Mouse (Mus musculus): Measurements from ENCODE around the gene Cct2. TPM values are rescaled to one million over a fixed set of nuclear protein-coding genes. Genes with fewer than 3 reads are reported as not detected.

Cct2 gene
- total and polyA plus RNA-seq, 3 experiments, result 21.5 to 230 (median 217) TPM

Other genes with a start within 250 kb of the Cct2 start
- under 1 TPM in 1 of 2 experiments, not detected in 1; 0.21 TPM for gene Myrfl, start 166.9 kb downstream of the Cct2 start, total RNA-seq (2021)
- gene Myrfl, start 166.9 kb downstream of the Cct2 start, polyA plus RNA-seq (2012; rRNA removed), result 0.12 TPM in 1 of 2 replicates, not detected in the other
- gene Rab3ip, start 113.0 kb downstream of the Cct2 start, total RNA-seq (2021), result 10 to 100 TPM; 36.8 to 37.9 TPM
- 45.4 and 52.2 TPM in 2 replicates for gene Rab3ip, start 113.0 kb downstream of the Cct2 start, polyA plus RNA-seq (2012; rRNA removed)
- gene Gm10271, start 91.2 kb downstream of the Cct2 start, total RNA-seq (2021), result not detected
- not detected in 2 replicates for gene Gm10271, start 91.2 kb downstream of the Cct2 start, polyA plus RNA-seq (2012; rRNA removed)
- gene Best3, start 77.5 kb downstream of the Cct2 start, total RNA-seq (2021), result under 1 TPM; 0.29 to 0.31 TPM
- 0.37 and 0.42 TPM in 2 replicates for gene Best3, start 77.5 kb downstream of the Cct2 start, polyA plus RNA-seq (2012; rRNA removed)
- gene Lrrc10, start 18.5 kb downstream of the Cct2 start, total RNA-seq (2021), result not detected
- gene Lrrc10, start 18.5 kb downstream of the Cct2 start, polyA plus RNA-seq (2012; rRNA removed), result not detected in 2 replicates
- 10 to 100 TPM; 21.4 to 28.1 TPM for gene Frs2, start 84.7 kb upstream of the Cct2 start, total RNA-seq (2021)
- gene Frs2, start 84.7 kb upstream of the Cct2 start, polyA plus RNA-seq (2012; rRNA removed), result 4.6 and 5.6 TPM in 2 replicates
- gene Yeats4, start 160.7 kb upstream of the Cct2 start, total RNA-seq (2021), result 10 to 100 TPM; 43.0 to 47.3 TPM
- gene Yeats4, start 160.7 kb upstream of the Cct2 start, polyA plus RNA-seq (2012; rRNA removed), result 29.1 and 35.7 TPM in 2 replicates
- not detected for gene 9530003J23Rik, start 174.9 kb upstream of the Cct2 start, total RNA-seq (2021)
- not detected in 2 replicates for gene 9530003J23Rik, start 174.9 kb upstream of the Cct2 start, polyA plus RNA-seq (2012; rRNA removed)
- 100 to 1,000 TPM; 158 to 168 TPM for gene Lyz2, start 218.5 kb upstream of the Cct2 start, total RNA-seq (2021)
- 61.9 and 69.7 TPM in 2 replicates for gene Lyz2, start 218.5 kb upstream of the Cct2 start, polyA plus RNA-seq (2012; rRNA removed)
- 10 to 100 TPM; 12.3 to 22.2 TPM for gene Lyz1, start 229.1 kb upstream of the Cct2 start, total RNA-seq (2021)
- gene Lyz1, start 229.1 kb upstream of the Cct2 start, polyA plus RNA-seq (2012; rRNA removed), result 1.5 and 1.7 TPM in 2 replicates